Mouse (Mus musculus) intestine, embryonic 16.5 days (tissue): ENCODE data around the gene Itgam. TPM values are rescaled to one million over a fixed set of nuclear protein-coding genes. Genes with fewer than 3 reads are reported as not detected.
"Not testable (repeated sequence)": the region's sequence is repeated elsewhere in the genome, so short reads cannot be mapped to it uniquely, and the experiment has no call there.

Source experiments
- ATAC-seq: fragments of 200-750 bp; cut with Nextera tagmentation; 2 replicates; pipeline ENCODE4 v1.8.0; 2017; ENCODE audit warnings: moderate TSS enrichment, moderate library complexity
- H3K27ac ChIP-seq: fragments of 300-500 bp; sonication (generic); 2 replicates; pipeline ENCODE4 v1.5.1; 2014; ENCODE audit warnings: mild to moderate bottlenecking, low read length
- H3K27me3 ChIP-seq: fragments of 300-500 bp; sonication (generic); replicated peaks from 2 replicates; pipeline ENCODE4 v1.6.1; 2014; ENCODE audit warnings: low read length, control low read depth, mixed read lengths; ENCODE audit not compliant: control insufficient read depth, insufficient read depth
- H3K36me3 ChIP-seq: fragments of 300-500 bp; sonication (generic); 2 replicates; pipeline ENCODE4 v1.6.1; 2014; ENCODE audit warnings: low read length, control low read depth; ENCODE audit not compliant: control insufficient read depth, insufficient read depth
- H3K4me1 ChIP-seq: fragments of 300-500 bp; sonication (generic); 2 replicates; pipeline ENCODE4 v1.6.1; 2014; ENCODE audit warnings: low read length, control low read depth, mixed read lengths; ENCODE audit not compliant: control insufficient read depth, insufficient read depth
- H3K4me2 ChIP-seq: fragments of 300-500 bp; sonication (generic); 2 replicates; pipeline ENCODE4 v1.6.1; 2014; ENCODE audit warnings: low read depth, low read length, control low read depth
- H3K4me3 ChIP-seq: fragments of 300-500 bp; sonication (generic); 2 replicates; pipeline ENCODE4 v1.5.1; 2014; ENCODE audit warnings: mild to moderate bottlenecking, low read length
- H3K9ac ChIP-seq: fragments of 300-500 bp; sonication (generic); 2 replicates; pipeline ENCODE4 v1.6.1; 2014; ENCODE audit warnings: low read depth, low read length
- H3K9me3 ChIP-seq: fragments of 300-500 bp; sonication (generic); 2 replicates; pipeline ENCODE4 v1.6.1; 2016; ENCODE audit warnings: low read length, control low read depth; ENCODE audit not compliant: control insufficient read depth
- WGBS: fragments of 180-500 bp; shearing (Covaris S2); extraction: QIAGEN DNeasy Blood & Tissue Kit; methylation state at CpG from one replicate; pipeline ENCODE4 v1.1.7; 2014; 5-methylcytosine and 5-hydroxymethylcytosine counted together
- polyA plus RNA-seq: library from polyadenylated mRNA; unstranded; fragments of >200 nt; fragmentation: Nextera tagmentation; extraction: Ambion mirVana; gene quantifications from 2 replicates; pipeline ENCODE4 v1.2.1, GENCODE M21; 2015

The Itgam gene
- polyA plus RNA-seq, 1 experiment from 2014 or later = 2.4 TPM

GRCm38 (mm10) chr7:128136927-128137326, 74.5 kb downstream of the Itgam start:
- no peaks in the 10 kb centered on the region for H3K27me3 ChIP-seq
- H3K9me3 ChIP-seq = no peaks in the 10 kb centered on the region
- 47% methylated on average over 4 of the region's 4 CpGs for WGBS
- ATAC-seq = no peak
- no peaks in the 10 kb centered on the region for H3K4me1 ChIP-seq
- no peak overlapping the region for H3K9ac ChIP-seq
- no peaks in the 10 kb centered on the region for H3K36me3 ChIP-seq
- H3K4me2 ChIP-seq = no peak overlapping the region
- no peak overlapping the region for H3K27ac ChIP-seq
- no peak overlapping the region for H3K4me3 ChIP-seq

GRCm38 (mm10) chr7:128139611-128140010, 77.2 kb downstream of the Itgam start:
- Histone ChIP-seq H3K9me3 (no peaks in the 10 kb centered on the region), H3K4me2 (no peak overlapping the region), H3K27me3 (no peaks in the 10 kb centered on the region), H3K9ac (no peak overlapping the region), H3K36me3 (no peaks in the 10 kb centered on the region), H3K4me3 (no peak overlapping the region), H3K27ac (no peak overlapping the region), H3K4me1 (no peaks in the 10 kb centered on the region)
- no peak for ATAC-seq
- WGBS = 92% methylated on average over 6 of the region's 6 CpGs

- Histone ChIP-seq H3K9ac (no peak overlapping the region), H3K27ac (no peak overlapping the region), H3K27me3 (no peaks in the 10 kb centered on the region), H3K4me1 (no peaks in the 10 kb centered on the region), H3K36me3 (no peaks in the 10 kb centered on the region), H3K9me3 (no peaks in the 10 kb centered on the region), H3K4me3 (no peak overlapping the region), H3K4me2 (no peak overlapping the region)
- 46% methylated on average over 8 of the region's 8 CpGs for WGBS
- ATAC-seq = peak; percentile 79
These were observed 88.5 kb downstream of the Itgam start for GRCm38 (mm10) chr7:128150970-128151369.

GRCm38 (mm10) chr7:128154076-128154475, 91.6 kb downstream of the Itgam start, which contains the start of gene Itgad:
Gene Itgad, plus strand, starts transcription at chr7:128154376.
- Histone ChIP-seq H3K27me3 (no peaks in the 10 kb centered on the region), H3K4me2 (no peak within 1 kb of the TSS; the same call in 1 of the 2 replicates), H3K27ac (no peak within 1 kb of the TSS), H3K9me3 (no peaks in the 10 kb centered on the region), H3K4me1 (no peaks in the 10 kb centered on the region), H3K4me3 (no peak within 1 kb of the TSS), H3K36me3 (no peaks in the 10 kb centered on the region), H3K9ac (no peak within 1 kb of the TSS)
- ATAC-seq = no peak
- 94% methylated on average over 21 of the region's 21 CpGs for WGBS

GRCm38 (mm10) chr7:128154924-128155323, 92.5 kb downstream of the Itgam start:
- Histone ChIP-seq H3K9ac (no peak overlapping the region), H3K4me1 (no peaks in the 10 kb centered on the region), H3K4me3 (no peak overlapping the region), H3K36me3 (no peaks in the 10 kb centered on the region), H3K9me3 (no peaks in the 10 kb centered on the region), H3K27ac (no peak overlapping the region), H3K4me2 (no peak overlapping the region; the same call in 1 of the 2 replicates), H3K27me3 (no peaks in the 10 kb centered on the region)
- WGBS = 47% methylated on average over 10 of the region's 10 CpGs
- peak; percentile 52 for ATAC-seq

GRCm38 (mm10) chr7:128158688-128159354, 96.4 kb downstream of the Itgam start:
- H3K27me3 ChIP-seq = not testable (repeated sequence)
- 68% methylated on average over 8 of the region's 8 CpGs for WGBS

GRCm38 (mm10) chr7:128164001-128164400, 101.6 kb downstream of the Itgam start:
- H3K4me3 ChIP-seq = no peak overlapping the region
- H3K4me2 ChIP-seq = no peak overlapping the region
- H3K9me3 ChIP-seq = no peaks in the 10 kb centered on the region
- no peaks in the 10 kb centered on the region for H3K4me1 ChIP-seq
- H3K27me3 ChIP-seq = no peaks in the 10 kb centered on the region
- ATAC-seq = no peak
- WGBS = 96% methylated on average over 4 of the region's 4 CpGs
- no peak overlapping the region for H3K9ac ChIP-seq
- no peaks in the 10 kb centered on the region for H3K36me3 ChIP-seq
- no peak overlapping the region for H3K27ac ChIP-seq

More at GRCm38 (mm10) chr7:128158688-128159354, 96.4 kb downstream of the Itgam start:
- H3K27ac ChIP-seq, H3K4me1 ChIP-seq, H3K9me3 ChIP-seq, H3K9ac ChIP-seq, H3K4me2 ChIP-seq, H3K36me3 ChIP-seq, ATAC-seq, H3K4me3 ChIP-seq: not testable (repeated sequence)

GRCm38 (mm10) chr7:128166391-128166790, 104.0 kb downstream of the Itgam start:
- no peak overlapping the region for H3K9ac ChIP-seq
- WGBS = 64% methylated on average over 7 of the region's 7 CpGs
- H3K27me3 ChIP-seq = no peaks in the 10 kb centered on the region
- H3K4me3 ChIP-seq = no peak overlapping the region
- no peaks in the 10 kb centered on the region for H3K9me3 ChIP-seq
- no peak for ATAC-seq
- no peaks in the 10 kb centered on the region for H3K4me1 ChIP-seq
- no peak overlapping the region for H3K27ac ChIP-seq
- H3K36me3 ChIP-seq = no peaks in the 10 kb centered on the region
- H3K4me2 ChIP-seq = no peak overlapping the region
